Comparison of ENCODE assay signal across 28 mouse cellular contexts in the genomic region with DNA sequence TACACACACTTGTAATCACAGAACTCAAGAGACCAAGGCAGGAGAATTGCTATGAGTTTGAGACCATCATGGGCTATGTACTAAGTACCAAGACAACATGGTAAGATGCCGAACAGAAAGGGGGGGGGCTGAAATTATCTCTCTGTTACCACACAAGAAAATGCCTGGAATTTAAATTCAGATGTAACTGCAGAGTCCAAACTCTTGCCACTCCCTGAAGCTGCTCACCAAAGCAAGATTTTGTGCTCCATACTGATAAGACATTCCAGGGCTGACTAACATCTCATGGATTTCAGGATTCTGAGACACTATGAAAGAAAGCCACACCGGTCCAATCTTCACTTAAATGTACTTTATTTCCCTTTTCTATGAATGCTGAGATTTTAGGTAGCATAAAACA. TPM values are rescaled to one million over a fixed set of nuclear protein-coding genes. Genes with fewer than 3 reads are reported as not detected.
A peak's percentile ranks its signal among the peaks of the same experiment; 100 is the strongest.
DNase-seq lines count a peak whose midpoint lies in the region; ATAC-seq and TF ChIP-seq lines count a peak whose summit lies in the region.
"Had no signal": no experiment of that assay in that cellular context is flagged by ENCODE, and none has a peak within 500 bp of the region (broad histone marks: within the 10 kb centered on the region; RNA-seq: fewer than 3 reads in every experiment).

No protein-coding gene starts in this region.

- peak overlapping the region; percentile 57; the same call in 1 of the 2 replicates for H3K27ac ChIP-seq in gastrocnemius, adult 2 months
- H3K27ac ChIP-seq in heart, postnatal 0 days (ENCODE audit: low read depth) = peak overlapping the region; percentile 31
- peak overlapping the region; percentile 81 for H3K27ac ChIP-seq in ES-Bruce4 (ENCODE audit: insufficient read depth, low read length)
- peak overlapping the region; percentile 60; the same call in 1 of the 2 replicates for H3K27ac ChIP-seq in brown adipose tissue, adult 24 weeks (replicated peaks; ENCODE audit: low read depth, low read length)
- no peak overlapping the region for H3K27ac ChIP-seq in intestine, embryonic 15.5 days
- H3K27ac ChIP-seq: embryonic facial prominence, embryonic 13.5 days; forebrain, embryonic 13.5 days; hindbrain, embryonic 12.5 days; liver, embryonic 13.5 days; neural tube, embryonic 15.5 days had no signal

- intact Hi-C loops in gastrocnemius, adult 2 months (cut with DNase I) = no loop called here

- TF ChIP-seq CTCF in gastrocnemius, adult 2 months (IDR thresholded peaks at IDR 0.05) = no peak
- TF ChIP-seq CTCF in heart, postnatal 0 days (IDR thresholded peaks at IDR 0.05; ENCODE audit: low read depth) = no peak
- TF ChIP-seq CTCF in ES-Bruce4 (IDR thresholded peaks at IDR 0.05; ENCODE audit: low read depth, low read length) = no peak

- no peak for TF ChIP-seq POLR2A in ES-Bruce4 (IDR thresholded peaks at IDR 0.05; ENCODE audit: insufficient read depth, low read length)

- H3K27me3 ChIP-seq in heart, postnatal 0 days (ENCODE audit: control insufficient read depth, insufficient read depth, low read length) = no peaks in the 10 kb centered on the region
- H3K27me3 ChIP-seq in ES-Bruce4 (ENCODE audit: control insufficient read depth, insufficient read depth, low read length, poor library complexity, severe bottlenecking) = no peaks in the 10 kb centered on the region
- H3K27me3 ChIP-seq in intestine, embryonic 15.5 days (replicated peaks) = no peaks in the 10 kb centered on the region
- H3K27me3 ChIP-seq: embryonic facial prominence, embryonic 13.5 days; forebrain, embryonic 13.5 days; hindbrain, embryonic 12.5 days; liver, embryonic 13.5 days; neural tube, embryonic 15.5 days had no signal

- H3K36me3 ChIP-seq in heart, postnatal 0 days (replicated peaks; ENCODE audit: control insufficient read depth, insufficient read depth, low read length) = no peaks in the 10 kb centered on the region
- H3K36me3 ChIP-seq in ES-Bruce4 (ENCODE audit: control insufficient read depth, insufficient read depth, low read length, poor library complexity, severe bottlenecking) = no peaks in the 10 kb centered on the region
- no peaks in the 10 kb centered on the region for H3K36me3 ChIP-seq in intestine, embryonic 15.5 days
- H3K36me3 ChIP-seq: embryonic facial prominence, embryonic 13.5 days; hindbrain, embryonic 12.5 days; liver, embryonic 13.5 days; neural tube, embryonic 15.5 days had no signal

- no peak for ATAC-seq in heart, postnatal 0 days (ENCODE audit: insufficient read depth, low read depth)
- ATAC-seq in intestine, embryonic 15.5 days = no peak
- ATAC-seq: forebrain, embryonic 13.5 days; intestine, postnatal 0 days had no signal

- H3K9me3 ChIP-seq in heart, postnatal 0 days (replicated peaks; ENCODE audit: control insufficient read depth, low read length) = no peaks in the 10 kb centered on the region
- no peaks in the 10 kb centered on the region for H3K9me3 ChIP-seq in ES-Bruce4 (replicated peaks; ENCODE audit: control insufficient read depth, insufficient read depth, low read length, poor library complexity, severe bottlenecking)
- no peaks in the 10 kb centered on the region for H3K9me3 ChIP-seq in intestine, embryonic 15.5 days
- H3K9me3 ChIP-seq: embryonic facial prominence, embryonic 13.5 days; forebrain, embryonic 13.5 days; hindbrain, embryonic 12.5 days; liver, embryonic 13.5 days; neural tube, embryonic 15.5 days had no signal

- no peak for DNase-seq in gastrocnemius, adult 2 months
- DNase-seq in gastrocnemius, postnatal 10 days = no peak
- no peak for DNase-seq in heart, postnatal 0 days (ENCODE audit: low spot score)
- no peak for DNase-seq in heart, adult 11 months
- DNase-seq in cerebellum, adult 9-10 months = no peak
- DNase-seq: adrenal gland, postnatal 10 days; cerebellum, adult 11-12 months; cerebellum, postnatal 10 days; gastrocnemius, postnatal 36 days; heart, postnatal 14 days; kidney, postnatal 4 days; layer of hippocampus, postnatal 36 days; left cerebral cortex, postnatal 4 days; liver, embryonic 13.5 days; lung, adult 18-20 months; lung, postnatal 14 days; midbrain, embryonic 14.5 days; retina, postnatal 1 day; right cerebral cortex, postnatal 14 days; thymus, postnatal 4 days had no signal

- TF ChIP-seq EP300 in heart, postnatal 0 days (IDR thresholded peaks at IDR 0.05; ENCODE audit: low read depth) = no peak
- no peak for TF ChIP-seq EP300 in ES-Bruce4 (IDR thresholded peaks at IDR 0.05; ENCODE audit: insufficient read depth, low read depth, low read length)

- H3K9ac ChIP-seq in heart, postnatal 0 days (replicated peaks; ENCODE audit: low read depth, low read length) = no peak overlapping the region
- H3K9ac ChIP-seq in ES-Bruce4 (ENCODE audit: low read depth, poor library complexity, severe bottlenecking) = peak overlapping the region; percentile 57
- H3K9ac ChIP-seq in intestine, embryonic 15.5 days = no peak overlapping the region
- H3K9ac ChIP-seq: embryonic facial prominence, embryonic 13.5 days; forebrain, embryonic 13.5 days; hindbrain, embryonic 12.5 days; liver, embryonic 13.5 days; neural tube, embryonic 15.5 days had no signal

- peaks cover 15% of the 10 kb centered on the region for H3K4me1 ChIP-seq in heart, postnatal 0 days (ENCODE audit: control insufficient read depth, insufficient read depth)
- H3K4me1 ChIP-seq in ES-Bruce4 (ENCODE audit: control insufficient read depth, insufficient read depth, low read length) = peaks cover 5% of the 10 kb centered on the region
- H3K4me1 ChIP-seq in brown adipose tissue, adult 24 weeks (ENCODE audit: control insufficient read depth, insufficient read depth, insufficient read length, low read length) = peaks cover 15% of the 10 kb centered on the region; the same call in 1 of the 2 replicates
- H3K4me1 ChIP-seq in intestine, embryonic 15.5 days (replicated peaks) = peaks cover 4% of the 10 kb centered on the region

- WGBS in heart, postnatal 0 days = 40% methylated on average over 2 of the region's 2 CpGs
- WGBS in intestine, embryonic 15.5 days = 81% methylated on average over 2 of the region's 2 CpGs

- no peak overlapping the region for H3K4me2 ChIP-seq in heart, postnatal 0 days (ENCODE audit: low read depth, low read length)
- H3K4me2 ChIP-seq in intestine, embryonic 15.5 days (replicated peaks) = no peak overlapping the region
- H3K4me2 ChIP-seq: embryonic facial prominence, embryonic 13.5 days; forebrain, embryonic 13.5 days; hindbrain, embryonic 12.5 days; liver, embryonic 13.5 days; neural tube, embryonic 15.5 days had no signal

- no peak overlapping the region for H3K4me3 ChIP-seq in gastrocnemius, adult 2 months
- H3K4me3 ChIP-seq in heart, postnatal 0 days (ENCODE audit: low read depth, low read length) = no peak overlapping the region
- H3K4me3 ChIP-seq in ES-Bruce4 (ENCODE audit: low read depth, low read length) = no peak overlapping the region
- H3K4me3 ChIP-seq in brown adipose tissue, adult 24 weeks (ENCODE audit: insufficient read depth, low read depth, low read length) = no peak overlapping the region
- no peak overlapping the region for H3K4me3 ChIP-seq in intestine, embryonic 15.5 days (replicated peaks)
- H3K4me3 ChIP-seq: embryonic facial prominence, embryonic 13.5 days; forebrain, embryonic 13.5 days; hindbrain, embryonic 12.5 days; liver, embryonic 13.5 days; neural tube, embryonic 15.5 days had no signal

RNA-seq across cellular contexts. Expression of a gene that starts 5.2 kb away (rescaled TPM):
- total RNA-seq in gastrocnemius, adult 2 months (2021) = 1,000 to 10,000 TPM; 1,297 to 1,609 TPM
- total RNA-seq in gastrocnemius, postnatal 10 days (2021) = 1,000 to 10,000 TPM; 1,094 to 1,113 TPM
- 2,627 and 2,715 TPM in 2 replicates for total RNA-seq in heart, postnatal 0 days (2014; rRNA removed; ENCODE audit: low replicate concordance)
- 1,298 and 1,386 TPM in 2 replicates for polyA plus RNA-seq in heart, postnatal 0 days (2015; fragmentation: Nextera tagmentation; extraction: Ambion mirVana)
- polyA plus RNA-seq in ES-Bruce4 (2011; ENCODE audit: insufficient read depth, insufficient read length, low read depth, missing spikeins) = 3,442 and 3,618 TPM in 2 replicates
- 688 and 2,704 TPM in 2 replicates for polyA plus RNA-seq in brown adipose tissue, adult 24 weeks (2012; ENCODE audit: insufficient read depth, insufficient read length, missing spikeins)
- polyA plus RNA-seq in intestine, embryonic 15.5 days (2015; fragmentation: Nextera tagmentation; extraction: Ambion mirVana) = 2,425 and 2,606 TPM in 2 replicates
